Mouse (Mus musculus): ENCODE measurements around the gene Thap12. TPM values are rescaled to one million over a fixed set of nuclear protein-coding genes. Genes with fewer than 3 reads are reported as not detected.

Thap12 gene
- polyA plus RNA-seq, 1 experiment, result 4.2 TPM

- DNase-seq (ENCODE audit: low read depth in 1 of 2, low spot score in 2 of 2), result no peak
- H3K4me1 ChIP-seq (ENCODE audit: control insufficient read depth, insufficient read depth, insufficient read length), result no peaks in the 10 kb centered on the region
- H3K27ac ChIP-seq (ENCODE audit: insufficient read depth, low read length), result no peak overlapping the region
- H3K4me3 ChIP-seq (ENCODE audit: extremely low read depth, insufficient read depth, insufficient read length), result no peak overlapping the region
- H3K27me3 ChIP-seq (ENCODE audit: control insufficient read depth, insufficient read depth, low read length), result no peaks in the 10 kb centered on the region
- no peaks in the 10 kb centered on the region for H3K36me3 ChIP-seq (ENCODE audit: control insufficient read depth, insufficient read depth, low read length)
- TF ChIP-seq CTCF (IDR thresholded peaks at IDR 0.05; ENCODE audit: extremely low read depth, insufficient read depth, insufficient read length, insufficient replicate concordance) (no peak), POLR2A (IDR thresholded peaks at IDR 0.05; ENCODE audit: low read depth, low read length) (no peak)
- 87% methylated on average over 6 of the region's 6 CpGs for WGBS
These were observed 34.8 kb upstream of the Thap12 start for GRCm38 (mm10) chr7:98667956-98668746.

- Histone ChIP-seq H3K4me3 (ENCODE audit: extremely low read depth, insufficient read depth, insufficient read length) (no peak overlapping the region), H3K27ac (ENCODE audit: insufficient read depth, low read length) (no peak overlapping the region), H3K36me3 (ENCODE audit: control insufficient read depth, insufficient read depth, low read length) (no peaks in the 10 kb centered on the region), H3K4me1 (ENCODE audit: control insufficient read depth, insufficient read depth, insufficient read length) (no peaks in the 10 kb centered on the region), H3K27me3 (ENCODE audit: control insufficient read depth, insufficient read depth, low read length) (no peaks in the 10 kb centered on the region)
- TF ChIP-seq CTCF (IDR thresholded peaks at IDR 0.05; ENCODE audit: extremely low read depth, insufficient read depth, insufficient read length, insufficient replicate concordance) (no peak), POLR2A (IDR thresholded peaks at IDR 0.05; ENCODE audit: low read depth, low read length) (no peak)
- 86% methylated on average over 4 of the region's 4 CpGs for WGBS
- DNase-seq (ENCODE audit: low read depth in 1 of 2, low spot score in 2 of 2), result no peak
These were observed 32.1 kb upstream of the Thap12 start for GRCm38 (mm10) chr7:98670831-98671230.

- H3K27me3 ChIP-seq (ENCODE audit: control insufficient read depth, insufficient read depth, low read length), result no peaks in the 10 kb centered on the region
- no peak for TF ChIP-seq POLR2A (IDR thresholded peaks at IDR 0.05; ENCODE audit: low read depth, low read length)
- no peak for TF ChIP-seq CTCF (IDR thresholded peaks at IDR 0.05; ENCODE audit: extremely low read depth, insufficient read depth, insufficient read length, insufficient replicate concordance)
- no peaks in the 10 kb centered on the region for H3K36me3 ChIP-seq (ENCODE audit: control insufficient read depth, insufficient read depth, low read length)
- H3K27ac ChIP-seq (ENCODE audit: insufficient read depth, low read length), result no peak overlapping the region
- DNase-seq (ENCODE audit: low read depth in 1 of 2, low spot score in 2 of 2), result no peak
- WGBS, result 65% methylated on average over 9 of the region's 9 CpGs
- H3K4me1 ChIP-seq (ENCODE audit: control insufficient read depth, insufficient read depth, insufficient read length), result no peaks in the 10 kb centered on the region
- H3K4me3 ChIP-seq (ENCODE audit: extremely low read depth, insufficient read depth, insufficient read length), result no peak overlapping the region
These were observed 31.5 kb upstream of the Thap12 start for GRCm38 (mm10) chr7:98671416-98671815.

- Histone ChIP-seq H3K27me3 (ENCODE audit: control insufficient read depth, insufficient read depth, low read length) (no peaks in the 10 kb centered on the region), H3K4me3 (ENCODE audit: extremely low read depth, insufficient read depth, insufficient read length) (no peak overlapping the region), H3K36me3 (ENCODE audit: control insufficient read depth, insufficient read depth, low read length) (no peaks in the 10 kb centered on the region), H3K4me1 (ENCODE audit: control insufficient read depth, insufficient read depth, insufficient read length) (no peaks in the 10 kb centered on the region), H3K27ac (ENCODE audit: insufficient read depth, low read length) (no peak overlapping the region)
- no peak for DNase-seq (ENCODE audit: low read depth in 1 of 2, low spot score in 2 of 2)
- 53% methylated on average over 11 of the region's 11 CpGs for WGBS
- TF ChIP-seq CTCF (IDR thresholded peaks at IDR 0.05; ENCODE audit: extremely low read depth, insufficient read depth, insufficient read length, insufficient replicate concordance) (no peak), POLR2A (IDR thresholded peaks at IDR 0.05; ENCODE audit: low read depth, low read length) (no peak)
These were observed 30.5 kb upstream of the Thap12 start for GRCm38 (mm10) chr7:98672241-98672955.

- no peak overlapping the region for H3K4me3 ChIP-seq (ENCODE audit: extremely low read depth, insufficient read depth, insufficient read length)
- TF ChIP-seq CTCF (IDR thresholded peaks at IDR 0.05; ENCODE audit: extremely low read depth, insufficient read depth, insufficient read length, insufficient replicate concordance) (no peak), POLR2A (IDR thresholded peaks at IDR 0.05; ENCODE audit: low read depth, low read length) (no peak)
- DNase-seq (ENCODE audit: low read depth in 1 of 2, low spot score in 2 of 2), result no peak
- no peaks in the 10 kb centered on the region for H3K36me3 ChIP-seq (ENCODE audit: control insufficient read depth, insufficient read depth, low read length)
- WGBS, result 73% methylated on average over 4 of the region's 4 CpGs
- H3K27me3 ChIP-seq (ENCODE audit: control insufficient read depth, insufficient read depth, low read length), result no peaks in the 10 kb centered on the region
- no peak overlapping the region for H3K27ac ChIP-seq (ENCODE audit: insufficient read depth, low read length)
- no peaks in the 10 kb centered on the region for H3K4me1 ChIP-seq (ENCODE audit: control insufficient read depth, insufficient read depth, insufficient read length)
These were observed 28.6 kb upstream of the Thap12 start for GRCm38 (mm10) chr7:98674344-98674743.

- no peaks in the 10 kb centered on the region for H3K4me1 ChIP-seq (ENCODE audit: control insufficient read depth, insufficient read depth, insufficient read length)
These were observed 25.4 kb upstream of the Thap12 start for GRCm38 (mm10) chr7:98677511-98677910.

More at GRCm38 (mm10) chr7:98677511-98677910, 25.4 kb upstream of the Thap12 start:
- Histone ChIP-seq H3K36me3 (ENCODE audit: control insufficient read depth, insufficient read depth, low read length) (no peaks in the 10 kb centered on the region), H3K4me3 (ENCODE audit: extremely low read depth, insufficient read depth, insufficient read length) (no peak overlapping the region), H3K27me3 (ENCODE audit: control insufficient read depth, insufficient read depth, low read length) (peaks cover 1% of the 10 kb centered on the region; the same call in 1 of the 2 replicates), H3K27ac (ENCODE audit: insufficient read depth, low read length) (no peak overlapping the region)
- DNase-seq (ENCODE audit: low read depth in 1 of 2, low spot score in 2 of 2), result no peak
- 82% methylated on average over 2 of the region's 2 CpGs for WGBS
- TF ChIP-seq POLR2A (IDR thresholded peaks at IDR 0.05; ENCODE audit: low read depth, low read length) (no peak), CTCF (IDR thresholded peaks at IDR 0.05; ENCODE audit: extremely low read depth, insufficient read depth, insufficient read length, insufficient replicate concordance) (no peak)

Measured in spleen, adult 2 months (tissue).